Mouse (Mus musculus) layer of hippocampus, postnatal 14 days (tissue): ENCODE measurements at regions not wholly inside any gene's neighbourhood (a gene's known extent, or its start where the extent isn't known, plus 50 kb on each side); places are given as distances from the start of the nearest gene placed in this dataset.

ENCODE experiments used
- DNase-seq, 2 experiments: peaks; one replicate each; pipeline ENCODE4 v3.0.0; 2021 to 2022; ENCODE audit warnings: low spot score in 2 of 2, mixed read lengths in 1 of 2

DNA sequence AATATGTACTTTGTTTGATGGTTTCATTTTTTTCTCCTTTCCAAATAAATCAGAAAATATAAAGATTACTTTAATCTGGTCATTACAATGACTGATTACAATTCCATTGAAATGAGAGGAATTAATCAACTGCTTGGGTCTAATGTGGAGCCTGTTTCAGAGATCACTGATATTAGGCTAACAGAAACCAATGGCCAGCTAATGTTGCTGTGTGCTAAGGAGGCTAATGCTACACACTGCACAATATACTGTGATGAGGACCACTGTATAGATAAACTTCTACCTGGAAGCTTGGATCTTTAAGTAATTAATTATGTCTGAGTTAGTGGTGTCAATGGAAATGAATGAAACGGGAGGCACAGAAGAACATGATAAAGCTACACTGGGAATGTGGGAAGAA, 284.6 kb upstream of the Dab2 start:
- DNase-seq, result no peak

DNA sequence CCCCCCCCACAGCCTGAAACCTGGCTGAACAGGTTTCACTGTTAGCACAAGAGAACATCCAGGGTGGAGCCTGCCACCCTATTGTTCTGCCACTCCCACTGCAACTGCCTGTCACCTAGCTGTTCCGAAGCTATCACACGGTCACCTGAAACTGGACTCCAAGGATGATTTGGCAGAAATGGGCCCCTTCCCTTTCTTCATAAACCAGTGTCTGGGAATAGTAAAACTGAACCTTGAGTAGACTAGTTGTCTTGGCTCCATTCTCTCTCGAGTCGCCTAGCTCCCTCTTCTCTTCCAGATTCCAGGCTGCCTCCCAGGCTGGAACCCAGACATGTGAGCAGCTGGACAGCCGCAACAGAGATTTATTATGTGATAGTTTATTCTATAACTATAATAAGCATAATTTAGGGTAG, 282.9 kb upstream of the Dab2 start:
- no peak for DNase-seq

DNA sequence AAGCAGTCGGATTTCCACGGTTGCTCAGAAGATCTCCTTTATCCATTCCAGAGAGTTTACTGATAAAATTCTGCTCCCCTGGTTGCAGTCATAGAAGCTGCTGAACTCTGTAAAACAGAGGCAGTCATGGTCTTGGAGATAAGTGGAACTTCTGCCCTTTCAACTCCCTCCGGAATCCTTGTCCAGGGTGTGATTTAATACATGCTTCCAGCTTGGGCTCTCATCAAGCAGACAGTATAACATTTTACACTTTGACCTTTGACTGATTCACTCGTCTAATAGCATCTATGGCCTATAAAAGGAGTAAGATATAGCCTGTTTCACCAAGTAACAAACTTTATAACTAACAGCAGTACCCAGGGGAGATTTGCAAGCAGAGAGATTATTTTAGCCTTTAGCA, 274.0 kb upstream of the Dab2 start:
- DNase-seq, result no peak

DNA sequence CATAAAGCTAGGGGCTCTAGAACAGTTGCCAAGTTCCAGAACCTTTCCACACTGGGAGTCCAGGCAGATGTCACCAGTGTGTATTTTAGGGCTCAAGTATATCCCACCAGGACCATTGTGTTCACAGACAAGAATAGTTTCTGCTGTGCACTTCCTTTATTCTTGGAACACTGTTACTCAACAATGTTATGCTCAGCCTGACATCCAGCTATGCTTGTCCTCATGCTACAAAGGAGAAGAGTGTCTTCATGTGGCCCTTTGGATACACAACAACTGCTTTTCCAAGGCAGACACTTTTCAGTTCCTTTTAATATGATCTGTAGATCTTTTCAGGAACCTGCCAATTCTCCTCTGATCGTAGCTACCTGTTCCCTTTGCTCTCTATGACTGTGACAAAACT, 270.4 kb upstream of the Dab2 start:
- DNase-seq, result no peak

DNA sequence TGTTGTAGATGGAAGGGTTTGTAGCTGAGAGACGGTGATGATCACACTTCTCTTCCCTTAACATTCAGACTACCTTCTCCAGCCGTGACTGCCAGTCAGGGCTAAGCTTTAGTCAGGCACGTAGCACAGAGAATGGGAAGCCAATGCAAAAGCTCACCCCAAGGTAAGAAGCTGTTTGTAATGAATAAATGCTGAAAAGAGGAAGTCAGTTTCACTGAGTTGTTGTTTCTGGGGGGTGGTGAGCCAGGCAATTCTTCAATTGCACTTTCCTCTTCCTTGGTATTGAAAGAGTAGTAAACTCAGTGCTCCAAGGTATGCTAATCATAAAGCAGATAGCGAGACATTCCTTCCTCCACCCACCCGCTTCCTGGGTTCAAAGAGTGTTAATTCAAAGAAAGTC, 269.2 kb upstream of the Dab2 start:
- DNase-seq, result no peak

GRCm38 (mm10) chr15:6034156-6034555, 265.4 kb upstream of the Dab2 start:
- DNase-seq, result no peak

- DNase-seq, result no peak
Observed at GRCm38 (mm10) chr15:6044511-6045256, 254.9 kb upstream of the Dab2 start.

DNA sequence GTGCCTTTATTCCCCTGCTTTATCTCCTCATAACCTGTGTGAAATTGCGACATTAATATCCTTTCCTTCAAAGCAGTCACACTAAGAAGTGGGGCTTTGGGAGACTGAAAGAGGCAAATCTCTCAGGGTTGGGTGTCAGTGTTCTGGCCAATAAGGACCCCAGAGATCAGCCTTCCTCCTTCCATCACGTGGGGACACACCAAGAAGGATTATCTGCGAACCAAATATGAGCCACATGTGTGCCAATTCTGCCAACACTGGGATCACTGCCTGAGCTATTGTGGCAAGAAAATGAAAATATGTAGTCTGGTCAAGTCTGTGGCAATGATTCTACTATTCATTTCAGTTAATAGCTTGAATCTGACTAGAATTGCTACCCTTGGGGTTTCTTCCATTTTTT, 243.9 kb upstream of the Dab2 start:
- no peak for DNase-seq

- DNase-seq, result no peak
Observed at GRCm38 (mm10) chr15:6056887-6057626, 242.5 kb upstream of the Dab2 start.

DNA sequence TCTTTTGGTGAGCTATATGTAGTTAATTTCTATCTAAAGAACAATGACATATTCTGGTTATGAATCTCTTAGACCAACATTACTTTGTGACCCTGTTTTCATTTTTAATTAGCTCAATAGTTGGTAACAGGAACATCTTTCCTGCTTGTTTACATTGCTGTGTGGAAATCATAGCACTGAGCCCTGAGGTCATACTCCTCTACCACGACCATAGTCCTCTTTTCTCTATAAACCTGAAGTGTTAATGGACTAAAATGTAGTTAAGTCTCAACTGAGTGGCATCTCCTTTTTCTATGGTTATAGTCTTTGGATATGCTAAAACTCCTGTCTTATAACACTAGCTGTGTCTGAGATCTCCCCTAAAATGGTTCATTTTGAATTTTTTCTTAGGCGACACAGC, 240.2 kb upstream of the Dab2 start:
- DNase-seq, result no peak

- DNase-seq, result no peak
Observed at GRCm38 (mm10) chr15:6059790-6060189, 239.8 kb upstream of the Dab2 start.

GRCm38 (mm10) chr15:6060649-6061048, 238.9 kb upstream of the Dab2 start:
- no peak for DNase-seq

- DNase-seq, result no peak
Observed at GRCm38 (mm10) chr15:6065100-6065499, 234.5 kb upstream of the Dab2 start.

- DNase-seq, result no peak
Observed at GRCm38 (mm10) chr15:6067380-6067779, 232.2 kb upstream of the Dab2 start.

GRCm38 (mm10) chr15:6068371-6068770, 231.2 kb upstream of the Dab2 start:
- no peak for DNase-seq

DNA sequence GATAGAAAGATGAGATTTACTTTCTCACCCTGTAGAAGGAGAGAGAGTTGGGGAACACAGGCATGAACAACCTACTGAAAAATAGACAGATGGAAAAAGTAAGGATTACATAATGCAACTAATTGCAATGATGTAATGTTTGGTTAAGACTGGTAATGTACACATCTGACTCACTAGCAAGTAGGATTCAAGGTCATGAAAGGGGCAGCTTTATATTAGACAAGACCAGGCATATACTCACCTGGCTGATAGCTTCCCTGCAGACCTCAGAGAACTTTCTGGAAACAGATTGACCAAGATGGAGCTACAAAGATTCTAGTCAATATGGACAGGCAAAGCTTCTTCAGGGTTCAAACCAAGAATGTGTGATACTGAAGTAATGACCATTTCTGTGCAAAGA, 227.7 kb upstream of the Dab2 start:
- no peak for DNase-seq

- no peak for DNase-seq
Observed at GRCm38 (mm10) chr15:6072920-6073319, 226.7 kb upstream of the Dab2 start.

- DNase-seq, result peak; percentile 43 to 67
Observed at GRCm38 (mm10) chr15:6080714-6081635, 218.6 kb upstream of the Dab2 start.

DNA sequence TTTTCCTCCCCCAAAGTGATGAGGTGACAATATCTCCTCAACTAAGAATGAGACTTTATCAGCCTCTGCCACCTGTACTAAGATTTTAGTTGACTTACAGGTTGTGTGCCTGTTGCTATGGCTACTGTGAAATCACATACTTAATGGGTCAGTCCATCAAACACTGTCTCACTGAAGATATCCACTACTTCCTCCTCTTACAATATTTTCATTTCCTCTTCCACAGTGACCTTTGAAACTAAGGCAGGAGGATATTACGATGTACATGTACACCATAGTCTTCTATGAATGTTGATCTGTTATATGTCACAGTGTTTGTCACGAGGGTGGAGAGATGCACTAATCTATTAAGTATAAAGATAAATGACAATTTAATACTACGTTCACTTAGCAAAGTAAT, 212.4 kb upstream of the Dab2 start:
- DNase-seq, result no peak

DNA sequence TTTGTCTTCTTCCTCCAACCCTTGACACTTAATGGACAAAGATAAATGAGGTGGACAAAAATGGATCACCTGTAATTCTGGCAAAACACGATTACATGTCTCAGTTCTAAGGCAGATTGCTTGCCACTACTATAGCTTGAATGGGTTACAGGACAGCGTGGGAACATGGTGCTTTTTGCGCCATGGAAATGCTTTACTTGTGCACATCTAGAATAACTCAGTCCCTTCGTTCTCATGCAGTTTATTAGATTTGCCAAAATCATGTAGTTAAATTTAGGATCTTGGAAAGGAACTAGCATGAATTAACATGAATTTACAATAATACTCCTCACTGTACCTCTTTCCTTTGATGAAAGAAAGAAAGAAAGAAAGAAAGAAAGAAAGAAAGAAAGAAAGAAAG, 211.1 kb upstream of the Dab2 start:
- DNase-seq, result no peak

DNA sequence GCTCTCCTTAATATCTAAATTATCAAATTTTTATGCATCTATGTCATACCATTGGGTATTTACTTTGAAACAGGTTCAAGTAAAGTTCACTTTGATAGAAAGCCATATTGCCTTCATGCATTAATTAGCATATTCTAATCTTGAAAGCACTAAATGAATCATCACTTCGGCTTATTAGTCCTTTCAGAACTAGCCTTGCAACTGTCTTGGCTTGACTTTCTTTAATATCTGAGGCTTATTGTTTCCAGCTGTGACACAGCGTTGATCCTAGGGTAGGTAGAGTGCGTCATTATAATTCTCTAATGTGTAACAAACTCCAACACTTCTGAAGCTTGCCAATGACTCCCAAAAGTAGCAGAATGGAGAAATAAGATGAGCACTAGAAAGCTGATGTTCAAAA, 169.9 kb upstream of the Dab2 start:
- DNase-seq, result no peak

DNA sequence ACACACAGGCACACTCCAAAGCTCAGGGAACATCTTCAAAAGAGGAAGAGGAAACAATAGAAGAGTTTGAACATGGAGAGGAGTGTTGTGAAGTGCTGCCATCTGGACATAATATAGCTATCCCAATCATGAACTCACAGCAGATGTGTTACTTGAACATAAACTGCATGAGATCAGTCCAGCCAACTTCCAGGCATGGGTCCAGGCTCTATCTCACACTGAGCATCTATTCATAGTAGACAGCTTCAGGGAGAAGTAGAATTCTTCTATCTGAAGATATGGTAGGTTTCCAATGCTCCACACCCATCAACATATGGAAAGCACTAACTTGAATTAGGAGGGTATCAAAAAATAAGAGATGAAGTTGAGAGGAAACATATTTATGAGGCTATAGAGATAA, 167.4 kb upstream of the Dab2 start:
- no peak for DNase-seq
